Mouse (Mus musculus): ENCODE data around the gene Usp25. TPM values are rescaled to one million over a fixed set of nuclear protein-coding genes. Genes with fewer than 3 reads are reported as not detected.

Gene Usp25
- polyA plus RNA-seq (2015; fragmentation: Nextera tagmentation; extraction: Ambion mirVana), result 20.4 and 24.9 TPM in 2 replicates

DNA sequence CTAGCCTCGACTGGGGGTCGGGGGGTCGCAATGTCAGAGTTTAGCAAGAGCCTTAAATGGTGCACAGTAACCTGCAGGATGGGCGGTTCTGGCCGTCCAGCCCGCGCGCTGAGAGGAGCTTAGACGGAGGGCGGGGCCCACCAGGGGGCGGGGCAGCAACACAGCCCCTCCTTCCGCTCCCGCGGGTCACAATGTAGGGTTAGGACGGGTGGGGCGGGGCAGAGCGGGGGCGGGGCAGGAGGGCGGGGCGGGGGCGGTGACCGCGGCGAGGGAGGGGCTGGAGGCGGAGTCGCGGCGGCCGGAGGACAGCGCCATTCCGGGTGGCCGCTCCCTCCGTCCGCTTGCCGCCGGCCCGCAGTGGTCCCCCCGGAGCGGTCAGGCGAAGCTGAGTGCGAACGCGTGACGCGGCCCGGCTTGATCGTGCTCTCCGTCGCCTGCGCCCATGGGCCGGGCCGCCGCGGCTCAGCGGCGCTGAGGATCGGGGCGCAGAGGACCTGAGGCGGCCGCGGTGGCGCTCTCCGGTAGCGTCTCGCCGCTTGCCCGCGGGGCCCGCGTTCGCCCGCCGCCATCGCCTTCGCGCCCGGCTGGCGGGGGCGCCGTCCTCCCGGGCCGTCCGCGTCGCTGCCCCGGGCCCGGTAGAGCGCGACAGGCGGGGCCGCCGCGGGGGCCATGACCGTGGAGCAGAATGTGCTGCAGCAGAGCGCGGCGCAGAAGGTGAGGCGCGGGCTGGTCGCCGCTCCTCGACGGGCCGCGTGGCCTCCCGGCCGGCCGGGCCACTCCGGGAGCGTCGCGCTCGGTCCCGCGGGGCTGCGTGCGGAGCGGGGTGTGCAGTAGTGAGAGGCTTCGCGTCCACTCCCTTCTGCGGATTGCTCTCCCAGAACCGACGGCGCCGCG is at the start of gene Usp25:
Gene Usp25, plus strand, starts transcription at position 280 of the 894 bp plus-strand sequence.
- Histone ChIP-seq H3K9me3 (replicated peaks) (no peaks in the 10 kb centered on the region), H3K4me1 (replicated peaks) (peaks cover 15% of the 10 kb centered on the region), H3K27me3 (no peaks in the 10 kb centered on the region), H3K36me3 (no peaks in the 10 kb centered on the region), H3K9ac (peak within 1 kb of the TSS; percentile 97), H3K27ac (peak within 1 kb of the TSS; percentile 94), H3K4me3 (peak within 1 kb of the TSS; percentile 95), H3K4me2 (peak within 1 kb of the TSS; percentile 71)
- under 1% methylated on average over 109 of the region's 126 CpGs for WGBS
- ATAC-seq (replicated peaks; ENCODE audit: insufficient number of reproducible peaks, insufficient read depth, low FRiP score, low read depth), result peak; percentile 93

DNA sequence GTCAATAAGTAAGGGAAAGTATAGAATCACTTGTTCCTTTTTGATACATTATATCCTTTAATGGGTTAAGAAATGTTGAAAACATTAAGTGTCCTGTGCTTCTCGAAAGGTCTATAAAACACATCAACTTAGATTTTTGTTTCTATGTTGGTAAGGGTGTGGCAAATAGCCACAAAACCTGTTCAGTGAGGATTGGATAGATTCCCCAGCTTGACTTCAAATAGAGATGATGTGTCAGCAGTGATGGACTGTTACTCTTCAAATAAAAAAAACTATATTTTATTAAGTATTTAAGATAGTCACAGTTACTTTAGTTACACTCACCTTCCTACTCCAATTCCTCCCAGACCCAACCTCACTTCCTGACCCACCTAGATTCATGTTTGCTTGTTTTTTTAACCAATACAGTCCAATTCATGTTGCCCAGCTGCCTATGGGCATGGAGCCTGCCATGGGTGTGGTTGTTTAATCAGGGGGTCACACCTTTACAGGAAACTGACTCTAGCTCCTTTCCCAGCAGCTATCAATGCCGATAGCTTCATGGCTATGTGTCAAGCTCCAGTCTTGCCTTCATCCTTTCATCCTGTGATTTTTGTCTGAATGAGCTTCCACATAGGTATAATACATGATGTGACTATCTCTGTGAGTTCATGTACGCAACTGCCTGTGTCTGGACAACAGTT is 45.8 kb upstream of the Usp25 start:
- no peak for ATAC-seq (replicated peaks; ENCODE audit: insufficient number of reproducible peaks, insufficient read depth, low FRiP score, low read depth)
- Histone ChIP-seq H3K4me3 (no peak overlapping the region), H3K4me2 (no peak overlapping the region), H3K27ac (no peak overlapping the region), H3K9ac (no peak overlapping the region), H3K27me3 (no peaks in the 10 kb centered on the region), H3K36me3 (no peaks in the 10 kb centered on the region), H3K4me1 (replicated peaks) (no peaks in the 10 kb centered on the region), H3K9me3 (replicated peaks) (no peaks in the 10 kb centered on the region)
- WGBS, result 83% methylated on average over 3 of the region's 3 CpGs

DNA sequence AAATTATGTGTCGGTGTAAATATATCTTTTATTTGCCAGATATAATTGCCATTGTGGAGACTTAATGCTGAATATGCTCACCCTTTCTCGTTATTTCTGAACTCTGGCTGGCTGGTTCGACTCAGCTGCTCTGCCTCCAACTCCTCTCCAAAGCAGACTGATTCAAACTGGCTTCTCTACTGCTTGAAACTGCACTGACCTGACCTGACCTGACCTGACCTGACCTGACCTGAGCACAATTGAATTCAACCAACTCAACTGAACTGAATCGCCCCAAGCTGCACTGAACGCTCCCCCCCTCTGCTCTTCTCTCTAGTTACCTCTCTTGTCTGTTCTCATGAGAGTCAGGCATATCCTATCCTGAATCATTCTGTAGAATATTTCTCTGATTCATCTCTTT is 42.3 kb upstream of the Usp25 start:
- Histone ChIP-seq H3K27ac (no peak overlapping the region), H3K4me3 (no peak overlapping the region), H3K9me3 (replicated peaks) (no peaks in the 10 kb centered on the region), H3K36me3 (no peaks in the 10 kb centered on the region), H3K9ac (no peak overlapping the region), H3K4me2 (no peak overlapping the region), H3K27me3 (no peaks in the 10 kb centered on the region), H3K4me1 (replicated peaks) (no peaks in the 10 kb centered on the region)
- no peak for ATAC-seq (replicated peaks; ENCODE audit: insufficient number of reproducible peaks, insufficient read depth, low FRiP score, low read depth)
- WGBS, result 66% methylated on average over 5 of the region's 5 CpGs

DNA sequence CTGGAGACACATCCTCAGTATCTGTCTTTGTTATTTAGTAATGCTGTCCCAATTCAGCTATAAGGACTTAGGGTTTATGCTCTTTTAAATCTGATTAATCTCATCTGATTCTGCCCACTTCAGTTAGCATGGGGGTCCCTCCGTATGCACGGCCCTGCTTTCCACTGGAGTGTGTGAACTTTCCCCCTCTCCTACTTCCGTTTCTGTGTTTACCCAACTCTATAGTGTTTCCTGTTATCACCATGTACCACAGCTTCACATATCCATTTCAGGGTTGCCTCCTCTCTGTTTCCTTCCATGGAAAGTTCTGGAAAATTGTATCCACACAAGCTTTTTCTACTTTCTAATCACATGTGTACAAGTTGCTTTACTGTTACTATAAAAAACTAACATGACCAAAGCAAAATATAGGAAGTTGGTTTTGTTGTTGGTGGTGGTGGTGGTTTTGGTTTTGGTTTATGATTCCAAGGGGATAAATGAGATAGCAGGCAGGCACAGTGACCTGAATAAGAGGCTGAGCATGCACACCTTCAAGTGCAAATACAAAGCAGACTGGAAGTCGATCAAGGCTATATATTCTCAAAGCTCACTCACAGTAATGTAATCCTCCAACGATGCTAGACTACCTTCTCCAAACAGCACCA is 36.6 kb upstream of the Usp25 start:
- H3K27ac ChIP-seq, result no peak overlapping the region
- H3K9ac ChIP-seq, result no peak overlapping the region
- no peak overlapping the region for H3K4me3 ChIP-seq
- H3K36me3 ChIP-seq, result no peaks in the 10 kb centered on the region
- no peak for ATAC-seq (replicated peaks; ENCODE audit: insufficient number of reproducible peaks, insufficient read depth, low FRiP score, low read depth)
- H3K4me2 ChIP-seq, result no peak overlapping the region
- H3K4me1 ChIP-seq (replicated peaks), result no peaks in the 10 kb centered on the region
- H3K9me3 ChIP-seq (replicated peaks), result no peaks in the 10 kb centered on the region
- H3K27me3 ChIP-seq, result no peaks in the 10 kb centered on the region
- WGBS, result 59% methylated on average over 5 of the region's 5 CpGs

DNA sequence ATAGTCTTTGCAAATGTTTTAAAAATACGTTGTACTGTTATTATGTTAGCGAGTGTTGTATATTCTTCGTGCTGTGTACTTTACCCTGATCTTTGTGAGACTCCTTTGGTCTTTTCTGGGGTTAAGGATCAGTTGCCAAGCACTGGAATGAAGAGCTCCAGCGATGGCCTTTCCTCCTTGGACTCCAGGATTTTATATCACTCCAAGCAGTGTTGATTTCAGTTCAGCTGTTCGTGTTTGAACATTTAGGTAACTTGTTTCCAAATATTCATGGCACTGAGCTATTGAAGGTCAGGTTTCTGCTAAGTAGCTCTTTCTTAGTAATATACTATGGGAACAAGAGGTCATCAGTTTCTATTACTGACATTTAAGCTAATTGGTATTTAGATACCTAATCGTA is 29.8 kb upstream of the Usp25 start:
- ATAC-seq (replicated peaks; ENCODE audit: insufficient number of reproducible peaks, insufficient read depth, low FRiP score, low read depth), result no peak
- no peaks in the 10 kb centered on the region for H3K4me1 ChIP-seq (replicated peaks)
- H3K9me3 ChIP-seq (replicated peaks), result no peaks in the 10 kb centered on the region
- H3K27me3 ChIP-seq, result no peaks in the 10 kb centered on the region
- no peak overlapping the region for H3K4me2 ChIP-seq
- H3K27ac ChIP-seq, result no peak overlapping the region
- H3K36me3 ChIP-seq, result no peaks in the 10 kb centered on the region
- WGBS, result 76% methylated on average over 6 of the region's 6 CpGs
- H3K9ac ChIP-seq, result no peak overlapping the region
- no peak overlapping the region for H3K4me3 ChIP-seq

DNA sequence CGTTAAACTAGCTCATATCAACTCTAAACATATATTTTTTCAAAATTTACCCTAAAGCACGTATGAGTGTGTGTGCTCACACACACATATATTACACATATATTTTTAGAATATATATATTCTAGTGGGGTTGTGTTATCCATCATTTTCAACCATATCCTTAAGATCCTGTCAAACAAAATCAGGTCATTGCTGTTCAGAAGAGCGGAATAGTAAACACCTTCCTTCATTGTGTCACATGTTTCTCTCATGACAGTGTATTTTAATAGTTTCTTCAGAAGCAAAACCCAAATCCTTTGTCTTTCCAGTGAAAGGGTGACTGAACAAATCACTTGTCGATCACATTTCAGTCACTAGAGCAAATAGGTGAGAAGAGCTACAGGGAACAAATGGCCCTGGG is 25.8 kb upstream of the Usp25 start:
- Histone ChIP-seq H3K9me3 (replicated peaks) (no peaks in the 10 kb centered on the region), H3K36me3 (no peaks in the 10 kb centered on the region), H3K4me1 (replicated peaks) (no peaks in the 10 kb centered on the region), H3K4me3 (no peak overlapping the region), H3K27ac (no peak overlapping the region), H3K27me3 (no peaks in the 10 kb centered on the region), H3K4me2 (no peak overlapping the region), H3K9ac (no peak overlapping the region)
- 78% methylated on average over 4 of the region's 4 CpGs for WGBS
- no peak for ATAC-seq (replicated peaks; ENCODE audit: insufficient number of reproducible peaks, insufficient read depth, low FRiP score, low read depth)

DNA sequence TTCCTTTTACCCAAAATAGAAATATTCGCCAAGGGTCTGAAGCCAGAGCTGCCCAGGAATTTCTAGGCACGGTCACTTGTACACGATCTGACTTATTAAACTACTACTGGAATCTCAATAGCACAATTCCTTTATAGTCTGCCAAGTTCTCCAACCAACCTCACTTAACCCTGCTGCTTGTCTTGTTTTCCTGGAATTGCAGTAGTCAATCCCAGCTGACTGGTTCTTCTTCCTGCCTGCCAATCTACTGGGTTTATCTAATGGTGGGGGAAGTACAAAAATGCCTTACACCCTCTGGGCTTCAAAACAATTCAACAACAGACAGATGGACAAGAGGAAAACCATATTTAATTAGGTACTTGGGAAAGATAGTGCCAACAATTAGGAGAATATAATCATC is 9.6 kb upstream of the Usp25 start:
- Histone ChIP-seq H3K4me2 (no peak overlapping the region), H3K27me3 (no peaks in the 10 kb centered on the region), H3K9me3 (replicated peaks) (no peaks in the 10 kb centered on the region), H3K36me3 (no peaks in the 10 kb centered on the region), H3K4me1 (replicated peaks) (no peaks in the 10 kb centered on the region), H3K4me3 (no peak overlapping the region), H3K27ac (no peak overlapping the region), H3K9ac (no peak overlapping the region)
- ATAC-seq (replicated peaks; ENCODE audit: insufficient number of reproducible peaks, insufficient read depth, low FRiP score, low read depth), result no peak
- WGBS, result 65% methylated on average over 3 of the region's 3 CpGs

DNA sequence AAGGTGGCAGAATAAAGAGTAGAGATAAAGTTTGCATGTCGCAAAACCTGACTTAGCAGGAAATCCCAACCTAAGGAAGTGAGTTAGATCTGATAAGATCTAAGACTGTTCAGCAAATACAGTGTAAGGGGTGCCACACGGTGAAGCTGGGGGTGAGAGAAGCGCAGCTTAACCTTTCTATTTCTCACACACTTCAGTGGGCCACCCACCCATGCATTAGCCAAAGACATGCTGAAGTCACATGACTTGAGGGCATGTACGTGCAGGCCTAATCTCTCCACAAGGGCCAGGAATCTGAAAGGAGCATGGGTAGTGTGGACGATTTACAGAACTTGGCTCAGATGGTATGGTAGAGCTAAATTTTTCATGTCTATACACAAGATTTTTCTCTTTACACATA is 4.3 kb upstream of the Usp25 start:
- H3K9me3 ChIP-seq (replicated peaks), result no peaks in the 10 kb centered on the region
- H3K27ac ChIP-seq, result no peak overlapping the region
- 54% methylated on average over 5 of the region's 5 CpGs for whole genome bisulfite sequencing
- no peaks in the 10 kb centered on the region; the same call in 1 of the 2 replicates for H3K4me1 ChIP-seq (replicated peaks)
- no peaks in the 10 kb centered on the region for H3K27me3 ChIP-seq
- H3K4me3 ChIP-seq, result no peak overlapping the region
- no peak for ATAC-seq (replicated peaks; ENCODE audit: insufficient number of reproducible peaks, insufficient read depth, low FRiP score, low read depth)
- H3K36me3 ChIP-seq, result no peaks in the 10 kb centered on the region
- no peak overlapping the region for H3K4me2 ChIP-seq
- no peak overlapping the region for H3K9ac ChIP-seq

DNA sequence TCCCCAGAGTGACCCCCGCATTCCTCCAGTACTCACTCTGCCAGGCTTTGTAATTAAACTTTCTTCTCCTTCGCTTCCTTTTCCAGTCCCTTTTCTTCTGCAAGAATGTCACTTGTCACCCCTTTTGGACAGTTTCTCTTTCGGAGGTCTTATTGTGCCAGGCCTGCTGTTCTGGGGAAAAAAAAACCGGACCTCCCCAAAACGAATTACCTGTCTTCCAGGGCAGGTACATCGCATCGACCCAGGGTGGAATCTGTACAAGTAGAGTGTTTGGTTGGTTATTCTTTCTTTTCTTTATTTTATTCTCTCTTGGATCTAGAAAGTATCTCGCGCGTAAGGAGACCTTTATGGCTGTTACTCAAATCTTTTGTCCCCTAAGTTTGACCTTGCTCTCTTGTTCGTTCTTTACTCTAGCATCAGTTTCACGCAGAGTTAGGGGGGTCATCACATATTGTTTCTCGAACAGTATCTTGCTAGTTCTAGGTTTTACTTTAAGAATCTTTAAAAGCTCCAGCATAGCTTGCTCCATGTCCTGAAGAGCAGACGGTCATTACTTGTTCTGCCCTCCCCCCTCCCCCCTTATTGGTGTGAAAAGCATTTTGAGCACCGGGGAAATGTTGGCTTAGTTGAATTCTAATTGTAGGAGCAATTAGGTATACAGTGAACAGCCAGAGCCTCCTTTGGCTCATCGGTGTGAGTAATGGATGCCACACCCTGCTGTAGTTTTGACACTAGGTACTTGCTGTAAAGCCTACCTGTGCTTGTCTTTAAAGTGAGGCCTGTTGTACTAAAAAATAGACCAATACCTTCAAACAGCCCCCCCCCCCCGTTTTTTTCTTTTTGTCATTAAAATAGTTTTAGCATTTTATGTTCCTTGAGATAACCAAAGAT is 1.1 kb downstream of the Usp25 start:
- Histone ChIP-seq H3K4me1 (replicated peaks) (peaks cover 19% of the 10 kb centered on the region), H3K36me3 (no peaks in the 10 kb centered on the region), H3K27me3 (no peaks in the 10 kb centered on the region), H3K9ac (peak overlapping the region; percentile 97), H3K4me3 (peak overlapping the region; percentile 95), H3K4me2 (peak overlapping the region; percentile 71), H3K9me3 (replicated peaks) (no peaks in the 10 kb centered on the region), H3K27ac (peak overlapping the region; percentile 94)
- 2% methylated on average over 17 of the region's 17 CpGs for WGBS
- no peak for ATAC-seq (replicated peaks; ENCODE audit: insufficient number of reproducible peaks, insufficient read depth, low FRiP score, low read depth)

DNA sequence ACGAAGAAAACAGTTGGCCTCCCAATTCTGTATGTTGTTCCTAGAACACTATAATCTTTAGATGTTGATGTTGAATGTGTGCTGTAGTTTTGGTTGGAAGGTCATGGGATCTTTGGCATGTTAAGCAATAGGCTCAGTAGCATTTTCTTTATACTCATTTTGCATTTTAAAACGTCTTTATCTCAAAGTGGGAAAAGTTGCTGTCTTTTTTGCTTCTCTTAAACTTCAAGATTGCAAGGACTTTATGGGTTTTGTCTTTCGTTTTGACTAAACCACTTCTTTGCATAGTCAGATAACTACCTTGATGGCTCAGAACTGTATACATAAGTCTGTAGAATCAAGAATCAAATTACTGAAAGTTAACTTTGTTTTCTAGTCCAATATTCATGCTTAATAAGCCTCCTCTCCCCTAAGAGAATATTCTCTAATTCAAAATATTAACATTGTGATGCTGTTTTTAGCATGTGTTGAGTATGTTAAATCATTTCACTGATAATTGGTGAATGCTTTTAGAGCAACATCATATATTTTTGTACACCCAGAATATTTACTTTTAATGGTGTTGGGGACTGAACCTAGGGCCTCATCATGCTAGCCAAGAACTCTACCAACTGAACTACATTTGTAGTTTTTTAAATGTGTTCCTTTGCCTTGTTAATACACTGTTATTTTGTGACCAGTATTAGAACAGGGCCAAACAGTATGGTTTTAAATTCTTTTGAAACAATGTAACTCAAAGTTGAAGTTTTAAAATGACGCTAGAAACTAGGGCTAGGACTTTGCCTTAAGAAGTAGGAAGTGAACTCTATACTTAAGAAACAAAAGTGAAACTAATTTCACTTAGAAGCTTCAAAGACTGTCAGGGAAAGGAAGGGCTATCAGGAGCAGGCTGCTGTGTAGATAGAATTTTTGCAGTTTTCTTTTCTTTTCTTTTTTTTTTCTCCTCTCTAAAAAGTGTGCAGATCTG is 2.2 kb downstream of the Usp25 start:
- Histone ChIP-seq H3K9me3 (replicated peaks) (no peaks in the 10 kb centered on the region), H3K36me3 (no peaks in the 10 kb centered on the region), H3K27ac (0 out of 2 replicates have a peak overlapping the region, but pooled peaks have one; percentile 94), H3K4me1 (replicated peaks) (peaks cover 30% of the 10 kb centered on the region), H3K27me3 (no peaks in the 10 kb centered on the region), H3K4me3 (peak overlapping the region; percentile 95), H3K4me2 (peak overlapping the region; percentile 71), H3K9ac (no peak overlapping the region)
- 38% methylated on average over 4 of the region's 4 CpGs for WGBS
- no peak for ATAC-seq (replicated peaks; ENCODE audit: insufficient number of reproducible peaks, insufficient read depth, low FRiP score, low read depth)

Measured in heart, embryonic 15.5 days (tissue).